Mouse (Mus musculus) lung, postnatal 0 days (tissue): ENCODE results near the gene Wnt10a. TPM values are rescaled to one million over a fixed set of nuclear protein-coding genes. Genes with fewer than 3 reads are reported as not detected.

Experiments used
- ATAC-seq: fragments of 200-750 bp; cut with Nextera tagmentation; 2 replicates; pipeline ENCODE4 v1.8.0; 2017; ENCODE audit warnings: moderate library complexity
- DNase-seq: peaks from one replicate; pipeline ENCODE4 v3.0.0-alpha.2; 2016; ENCODE audit warnings: low spot score
- H3K27ac ChIP-seq: fragments of 300-500 bp; sonication (generic); 2 replicates; pipeline ENCODE4 v1.5.1; 2014; ENCODE audit warnings: antibody characterized with exemption, mild to moderate bottlenecking, low read length, mixed read lengths
- H3K27me3 ChIP-seq: fragments of 300-500 bp; sonication (generic); replicated peaks from 2 replicates; pipeline ENCODE4 v1.6.1; 2014; ENCODE audit warnings: low read length, mixed read lengths; ENCODE audit not compliant: insufficient read depth
- H3K36me3 ChIP-seq: fragments of 300-500 bp; sonication (generic); 2 replicates; pipeline ENCODE4 v1.6.1; 2014; ENCODE audit warnings: low read length, mixed read lengths; ENCODE audit not compliant: insufficient read depth
- H3K4me1 ChIP-seq: fragments of 300-500 bp; sonication (generic); 2 replicates; pipeline ENCODE4 v1.6.1; 2014; ENCODE audit warnings: antibody characterized with exemption, low read depth, low read length, mixed read lengths; ENCODE audit not compliant: insufficient read depth
- H3K4me2 ChIP-seq: fragments of 300-500 bp; sonication (generic); replicated peaks from 2 replicates; pipeline ENCODE4 v1.6.1; 2014; ENCODE audit warnings: low read depth, mild to moderate bottlenecking, low read length, moderate library complexity, mixed read lengths
- H3K4me3 ChIP-seq: fragments of 300-500 bp; sonication (generic); 2 replicates; pipeline ENCODE4 v1.5.1; 2014; ENCODE audit warnings: low read depth, low read length
- H3K9ac ChIP-seq: fragments of 300-500 bp; sonication (generic); replicated peaks from 2 replicates; pipeline ENCODE4 v1.6.1; 2014; ENCODE audit warnings: low read depth, mild to moderate bottlenecking
- H3K9me3 ChIP-seq: fragments of 300-500 bp; sonication (generic); 2 replicates; pipeline ENCODE4 v1.6.1; 2016; ENCODE audit warnings: low read length, mixed read lengths
- CTCF ChIP-seq: IDR thresholded peaks from 2 replicates; pipeline ENCODE4 v1.5.1; 2016; ENCODE audit warnings: antibody characterized with exemption, mild to moderate bottlenecking
- EP300 ChIP-seq: IDR thresholded peaks from 2 replicates; pipeline ENCODE4 v1.6.1; 2016; ENCODE audit warnings: antibody characterized with exemption, mild to moderate bottlenecking, control low read depth
- WGBS: fragments of 180-500 bp; shearing (Covaris S2); extraction: QIAGEN DNeasy Blood & Tissue Kit; methylation state at CpG from one replicate; pipeline ENCODE4 v1.1.7; 2014; 5-methylcytosine and 5-hydroxymethylcytosine counted together
- polyA plus RNA-seq: library from polyadenylated mRNA; unstranded; fragments of >200 nt; fragmentation: Nextera tagmentation; extraction: Ambion mirVana; gene quantifications from 2 replicates; pipeline ENCODE4 v1.2.1, GENCODE M21; 2015

Wnt10a gene
- not detected in 2 replicates for polyA plus RNA-seq

GRCm38 (mm10) chr1:74791249-74791648, at the start of gene Wnt10a:
TSS of gene Wnt10a (plus strand) at chr1:74791516.
- Histone ChIP-seq H3K36me3 (no peaks in the 10 kb centered on the region), H3K4me2 (peak within 1 kb of the TSS; percentile 47), H3K27me3 (peaks cover 79% of the 10 kb centered on the region), H3K4me3 (peak within 1 kb of the TSS; percentile 23), H3K27ac (no peak within 1 kb of the TSS), H3K4me1 (no peaks in the 10 kb centered on the region), H3K9ac (no peak within 1 kb of the TSS), H3K9me3 (no peaks in the 10 kb centered on the region)
- DNase-seq (no peak), ATAC-seq (peak; percentile 13; the same call in 1 of the 2 replicates)
- TF ChIP-seq CTCF (no peak), EP300 (no peak)
- 6% methylated on average over 8 of the region's 11 CpGs for WGBS

- no peak; the same call in 1 of the 2 replicates for ATAC-seq
- no peak overlapping the region for H3K4me2 ChIP-seq
- no peak for TF ChIP-seq EP300
- no peak for TF ChIP-seq CTCF
- H3K27me3 ChIP-seq = no peaks in the 10 kb centered on the region
- 49% methylated on average over 5 of the region's 5 CpGs for WGBS
- no peak overlapping the region for H3K4me3 ChIP-seq
- DNase-seq = peak; percentile 21
- no peaks in the 10 kb centered on the region for H3K36me3 ChIP-seq
- no peaks in the 10 kb centered on the region for H3K9me3 ChIP-seq
- H3K9ac ChIP-seq = no peak overlapping the region
- H3K27ac ChIP-seq = no peak overlapping the region
- no peaks in the 10 kb centered on the region for H3K4me1 ChIP-seq
These were observed 44.0 kb upstream of the Wnt10a start for GRCm38 (mm10) chr1:74747335-74747734.

- Histone ChIP-seq H3K4me1 (no peaks in the 10 kb centered on the region), H3K4me3 (peak within 1 kb of the TSS; percentile 28; the same call in 1 of the 2 replicates), H3K27me3 (no peaks in the 10 kb centered on the region), H3K4me2 (peak within 1 kb of the TSS; percentile 59), H3K27ac (peak within 1 kb of the TSS; percentile 27; the same call in 1 of the 2 replicates), H3K36me3 (no peaks in the 10 kb centered on the region), H3K9me3 (no peaks in the 10 kb centered on the region), H3K9ac (no peak within 1 kb of the TSS; the same call in 1 of the 2 replicates)
- WGBS = 8% methylated on average over 30 of the region's 30 CpGs
- TF ChIP-seq CTCF (peak; percentile 68), EP300 (no peak)
- ATAC-seq (peak; percentile 80), DNase-seq (peak; percentile 77)
These were observed 42.6 kb upstream of the Wnt10a start, which contains the start of gene Prkag3 for GRCm38 (mm10) chr1:74748643-74749271. TSS of gene Prkag3 (minus strand) at chr1:74749221.

GRCm38 (mm10) chr1:74749301-74749700, 42.0 kb upstream of the Wnt10a start:
- peak; percentile 94 for ATAC-seq
- H3K4me2 ChIP-seq = peak overlapping the region; percentile 59
- H3K9ac ChIP-seq = no peak overlapping the region
- H3K36me3 ChIP-seq = no peaks in the 10 kb centered on the region
- H3K4me1 ChIP-seq = no peaks in the 10 kb centered on the region
- TF ChIP-seq EP300 = peak; percentile 73
- no peak for TF ChIP-seq CTCF
- peak overlapping the region; percentile 28; the same call in 1 of the 2 replicates for H3K4me3 ChIP-seq
- 28% methylated on average over 7 of the region's 7 CpGs for WGBS
- DNase-seq = peak; percentile 90
- H3K27ac ChIP-seq = peak overlapping the region; percentile 27; the same call in 1 of the 2 replicates
- H3K9me3 ChIP-seq = no peaks in the 10 kb centered on the region
- no peaks in the 10 kb centered on the region for H3K27me3 ChIP-seq

- no peaks in the 10 kb centered on the region for H3K4me1 ChIP-seq
- H3K36me3 ChIP-seq = no peaks in the 10 kb centered on the region
- H3K4me2 ChIP-seq = no peak overlapping the region
- DNase-seq = no peak
- H3K9ac ChIP-seq = no peak overlapping the region
- H3K27ac ChIP-seq = no peak overlapping the region
- TF ChIP-seq CTCF (no peak), EP300 (no peak)
- H3K27me3 ChIP-seq = no peaks in the 10 kb centered on the region
- no peak for ATAC-seq
- no peaks in the 10 kb centered on the region for H3K9me3 ChIP-seq
- 77% methylated on average over 4 of the region's 4 CpGs for WGBS
- no peak overlapping the region for H3K4me3 ChIP-seq
These were observed 40.6 kb upstream of the Wnt10a start for GRCm38 (mm10) chr1:74750683-74751082.

GRCm38 (mm10) chr1:74752150-74752549, 39.2 kb upstream of the Wnt10a start:
- 74% methylated on average over 8 of the region's 8 CpGs for WGBS
- Histone ChIP-seq H3K27ac (no peak overlapping the region), H3K27me3 (no peaks in the 10 kb centered on the region), H3K9me3 (no peaks in the 10 kb centered on the region), H3K36me3 (no peaks in the 10 kb centered on the region), H3K4me2 (no peak overlapping the region), H3K4me1 (no peaks in the 10 kb centered on the region), H3K9ac (no peak overlapping the region), H3K4me3 (no peak overlapping the region)
- DNase-seq (no peak), ATAC-seq (no peak)
- TF ChIP-seq EP300 = no peak
- TF ChIP-seq CTCF = no peak
